9 mouse cellular contexts compared by ENCODE assay signal in genomic region chr12:70367326-70368248, GRCm38 (mm10). TPM values are rescaled to one million over a fixed set of nuclear protein-coding genes. Genes with fewer than 3 reads are reported as not detected.
DNase-seq lines count a peak whose midpoint lies in the region; ATAC-seq and TF ChIP-seq lines count a peak whose summit lies in the region.
"Had no signal": no experiment of that assay in that cellular context is flagged by ENCODE, and none has a peak within 500 bp of the region (broad histone marks: within the 10 kb centered on the region; RNA-seq: fewer than 3 reads in every experiment).

No protein-coding gene starts in this region.

- no peak for TF ChIP-seq POLR2A in limb, embryonic 14.5 days (IDR thresholded peaks at IDR 0.05; ENCODE audit: borderline replicate concordance, extremely low read depth, insufficient read depth, insufficient read length)

- peak overlapping the region; percentile 52 for H3K4me2 ChIP-seq in heart, embryonic 12.5 days
- peak overlapping the region; percentile 48 for H3K4me2 ChIP-seq in kidney, embryonic 16.5 days (replicated peaks; ENCODE audit: low read depth, low read length)
- peak overlapping the region; percentile 28; the same call in 1 of the 2 replicates for H3K4me2 ChIP-seq in limb, embryonic 14.5 days (replicated peaks; ENCODE audit: low read depth, low read length, severe bottlenecking)

- peaks cover 9% of the 10 kb centered on the region for H3K4me1 ChIP-seq in heart, embryonic 12.5 days (replicated peaks)
- H3K4me1 ChIP-seq in kidney, embryonic 16.5 days (ENCODE audit: insufficient read depth, low read length) = peaks cover 15% of the 10 kb centered on the region
- no peaks in the 10 kb centered on the region for H3K4me1 ChIP-seq in limb, embryonic 14.5 days (ENCODE audit: control insufficient read depth, insufficient read depth, low read length)

- 51% methylated on average over 19 of the region's 19 CpGs for WGBS in heart, embryonic 12.5 days
- 37% methylated on average over 19 of the region's 19 CpGs for WGBS in kidney, embryonic 16.5 days
- 52% methylated on average over 19 of the region's 19 CpGs for WGBS in limb, embryonic 14.5 days

- H3K27ac ChIP-seq in heart, embryonic 12.5 days (ENCODE audit: poor library complexity, severe bottlenecking) = no peak overlapping the region
- H3K27ac ChIP-seq in kidney, embryonic 16.5 days (ENCODE audit: low read length) = peak overlapping the region; percentile 75
- no peak overlapping the region for H3K27ac ChIP-seq in limb, embryonic 14.5 days (replicated peaks; ENCODE audit: low read depth, low read length)

- no peaks in the 10 kb centered on the region for H3K36me3 ChIP-seq in heart, embryonic 12.5 days
- H3K36me3 ChIP-seq in kidney, embryonic 16.5 days (ENCODE audit: insufficient read depth, low read length) = no peaks in the 10 kb centered on the region
- no peaks in the 10 kb centered on the region for H3K36me3 ChIP-seq in limb, embryonic 14.5 days (ENCODE audit: control insufficient read depth, insufficient read depth, low read length)

- peak; percentile 90 for ATAC-seq in cerebellum, adult (ENCODE audit: insufficient number of reproducible peaks, low FRiP score, low TSS enrichment)
- ATAC-seq in heart, embryonic 12.5 days (ENCODE audit: insufficient number of reproducible peaks, low FRiP score) = peak; percentile 76
- peak; percentile 99 for ATAC-seq in kidney, embryonic 16.5 days (ENCODE audit: low FRiP score, low TSS enrichment)
- ATAC-seq in limb, embryonic 14.5 days (ENCODE audit: low FRiP score, low read depth) = peak; percentile 84
- no peak for ATAC-seq in monocyte, adult 5-6 weeks (replicated peaks; ENCODE audit: insufficient number of reproducible peaks, low FRiP score, low TSS enrichment, poor library complexity, severe bottlenecking)

- peak overlapping the region; percentile 2; the same call in 1 of the 2 replicates for H3K4me3 ChIP-seq in heart, embryonic 12.5 days
- H3K4me3 ChIP-seq in kidney, embryonic 16.5 days (ENCODE audit: low read length) = peak overlapping the region; percentile 30
- no peak overlapping the region for H3K4me3 ChIP-seq in limb, embryonic 14.5 days (replicated peaks; ENCODE audit: low read length)
- H3K4me3 ChIP-seq: erythroblast, embryonic 14.5 days had no signal

- H3K9me3 ChIP-seq in heart, embryonic 12.5 days (replicated peaks) = no peaks in the 10 kb centered on the region
- no peaks in the 10 kb centered on the region for H3K9me3 ChIP-seq in kidney, embryonic 16.5 days (ENCODE audit: low read length)
- no peaks in the 10 kb centered on the region for H3K9me3 ChIP-seq in limb, embryonic 14.5 days (ENCODE audit: control insufficient read depth, low read length)

- no peak for DNase-seq in cerebellum, adult 9-10 months
- peak; percentile 93 for DNase-seq in embryo, embryonic 10 days (ENCODE audit: low spot score)
- DNase-seq in limb, embryonic 14.5 days (ENCODE audit: low spot score) = peak; percentile 50
- peak; percentile 73 for DNase-seq in retina, adult 2 months (ENCODE audit: low read depth, low spot score)

- no peaks in the 10 kb centered on the region for H3K27me3 ChIP-seq in heart, embryonic 12.5 days (replicated peaks)
- no peaks in the 10 kb centered on the region for H3K27me3 ChIP-seq in kidney, embryonic 16.5 days (ENCODE audit: insufficient read depth, low read length)
- no peaks in the 10 kb centered on the region for H3K27me3 ChIP-seq in limb, embryonic 14.5 days (ENCODE audit: control insufficient read depth, insufficient read depth, low read length)

- H3K9ac ChIP-seq in heart, embryonic 12.5 days = no peak overlapping the region
- H3K9ac ChIP-seq in kidney, embryonic 16.5 days (replicated peaks; ENCODE audit: low read length) = peak overlapping the region; percentile 44
- 0 out of 2 replicates have a peak overlapping the region, but pooled peaks have one; percentile 21 for H3K9ac ChIP-seq in limb, embryonic 14.5 days (ENCODE audit: low read depth, low read length, severe bottlenecking)

RNA-seq across cellular contexts. Expression of gene Trim9, which starts 20.2 kb away (rescaled TPM):
- polyA plus RNA-seq in heart, embryonic 12.5 days (2016; fragmentation: Nextera tagmentation; extraction: Ambion mirVana) = 0.54 and 0.68 TPM in 2 replicates
- 2.2 and 2.6 TPM in 2 replicates for polyA plus RNA-seq in kidney, embryonic 16.5 days (2015; fragmentation: Nextera tagmentation; extraction: Ambion mirVana)
- polyA plus RNA-seq in limb, embryonic 14.5 days (2012; rRNA removed) = 1.0 TPM in 2 replicates
- polyA plus RNA-seq in limb, embryonic 14.5 days (2014; fragmentation: Nextera tagmentation; extraction: Ambion mirVana) = 0.66 and 0.95 TPM in 2 replicates
- 0.43 to 0.49 TPM in 2 of 3 replicates, not detected in the other for total RNA-seq in monocyte, adult 5-6 weeks (2017)
- polyA plus RNA-seq: erythroblast, embryonic 14.5 days had no signal
